Mouse (Mus musculus) midbrain, postnatal 0 days (tissue): ENCODE results near the gene Sbf1. TPM values are rescaled to one million over a fixed set of nuclear protein-coding genes. Genes with fewer than 3 reads are reported as not detected.

ENCODE experiments used
- ATAC-seq: fragments of 200-750 bp; cut with Nextera tagmentation; 2 replicates; pipeline ENCODE4 v1.8.0; 2017; ENCODE audit warnings: moderate number of reproducible peaks, mild to moderate bottlenecking, moderate TSS enrichment, moderate library complexity; ENCODE audit not compliant: low FRiP score
- DNase-seq: peaks from one replicate; pipeline ENCODE4 v3.0.0-alpha.2; 2015; ENCODE audit warnings: low spot score
- H3K27ac ChIP-seq: fragments of 300-500 bp; sonication (generic); 2 replicates; pipeline ENCODE4 v1.5.1; 2014; ENCODE audit warnings: low read depth, mild to moderate bottlenecking, low read length, mixed read lengths
- H3K27me3 ChIP-seq: fragments of 300-500 bp; sonication (generic); 2 replicates; pipeline ENCODE4 v1.6.1; 2014; ENCODE audit warnings: low read length, control low read depth, mixed read lengths; ENCODE audit not compliant: insufficient read depth
- H3K36me3 ChIP-seq: fragments of 300-500 bp; sonication (generic); 2 replicates; pipeline ENCODE4 v1.6.1; 2014; ENCODE audit warnings: low read length, control low read depth, mixed read lengths; ENCODE audit not compliant: insufficient read depth
- H3K4me1 ChIP-seq: fragments of 300-500 bp; sonication (generic); 2 replicates; pipeline ENCODE4 v1.6.1; 2014; ENCODE audit warnings: mild to moderate bottlenecking, control low read depth, antibody characterized with exemption, low read length, mixed read lengths; ENCODE audit not compliant: insufficient read depth
- H3K4me2 ChIP-seq: fragments of 300-500 bp; sonication (generic); 2 replicates; pipeline ENCODE4 v1.6.1; 2014; ENCODE audit warnings: low read depth, mild to moderate bottlenecking, low read length, mixed read lengths; ENCODE audit not compliant: poor library complexity, severe bottlenecking
- H3K4me3 ChIP-seq: fragments of 300-500 bp; sonication (generic); 2 replicates; pipeline ENCODE4 v1.5.1; 2014; ENCODE audit warnings: low read depth, mild to moderate bottlenecking, low read length, moderate library complexity
- H3K9ac ChIP-seq: fragments of 300-500 bp; sonication (generic); replicated peaks from 2 replicates; pipeline ENCODE4 v1.6.1; 2014; ENCODE audit warnings: mild to moderate bottlenecking, low read length, moderate library complexity, mixed read lengths; ENCODE audit not compliant: poor library complexity, severe bottlenecking
- H3K9me3 ChIP-seq: fragments of 300-500 bp; sonication (generic); 2 replicates; pipeline ENCODE4 v1.6.1; 2016; ENCODE audit warnings: low read length, control low read depth
- CTCF ChIP-seq: IDR thresholded peaks from 2 replicates; pipeline ENCODE4 v1.5.1; 2016; ENCODE audit warnings: antibody characterized with exemption, mild to moderate bottlenecking
- WGBS: fragments of 180-500 bp; shearing (Covaris S2); extraction: QIAGEN DNeasy Blood & Tissue Kit; methylation state at CpG from one replicate; pipeline ENCODE4 v1.1.7; 2014; 5-methylcytosine and 5-hydroxymethylcytosine counted together
- polyA plus RNA-seq: library from polyadenylated mRNA; unstranded; fragments of >200 nt; fragmentation: Nextera tagmentation; extraction: Ambion mirVana; gene quantifications from 2 replicates; pipeline ENCODE4 v1.2.1, GENCODE M21; 2015
- total RNA-seq: library from RNA; depleted of rRNA; stranded (reverse); fragments of >200 nt; gene quantifications from 2 replicates; pipeline ENCODE4 v1.2.3, GENCODE M21; 2014

Gene Sbf1
- total and polyA plus RNA-seq, 2 experiments from 2014 or later, result 77.3 to 287 TPM

- Histone ChIP-seq H3K4me3 (peak overlapping the region; percentile 87), H3K36me3 (no peaks in the 10 kb centered on the region), H3K9me3 (no peaks in the 10 kb centered on the region), H3K4me1 (peaks cover 12% of the 10 kb centered on the region), H3K27ac (peak overlapping the region; percentile 64), H3K9ac (peak overlapping the region; percentile 71), H3K4me2 (peak overlapping the region; percentile 89), H3K27me3 (no peaks in the 10 kb centered on the region)
- WGBS, result under 1% methylated on average over 57 of the region's 58 CpGs
- ATAC-seq, result peak; percentile 28
- DNase-seq, result peak; percentile 26
- peak; percentile 46 for TF ChIP-seq CTCF
Observed at GRCm38 (mm10) chr15:89314511-89315189, 461 bp downstream of the Sbf1 start.

- DNase-seq (no peak), ATAC-seq (no peak)
- Histone ChIP-seq H3K36me3 (no peaks in the 10 kb centered on the region), H3K27ac (0 out of 2 replicates have a peak overlapping the region, but pooled peaks have one; percentile 64), H3K27me3 (no peaks in the 10 kb centered on the region), H3K9ac (peak overlapping the region; percentile 71), H3K4me1 (peaks cover 12% of the 10 kb centered on the region), H3K4me2 (peak overlapping the region; percentile 89), H3K9me3 (no peaks in the 10 kb centered on the region), H3K4me3 (peak overlapping the region; percentile 87)
- 30% methylated on average over 3 of the region's 3 CpGs for WGBS
- TF ChIP-seq CTCF, result no peak
Observed at GRCm38 (mm10) chr15:89314107-89314506, 1.0 kb downstream of the Sbf1 start.

- peaks cover 12% of the 10 kb centered on the region for H3K4me1 ChIP-seq
- 0 out of 2 replicates have a peak overlapping the region, but pooled peaks have one; percentile 36 for H3K9ac ChIP-seq
- peak overlapping the region; percentile 89 for H3K4me2 ChIP-seq
- ATAC-seq, result no peak
- TF ChIP-seq CTCF, result no peak
- H3K9me3 ChIP-seq, result no peaks in the 10 kb centered on the region
- 78% methylated on average over 4 of the region's 4 CpGs for WGBS
- H3K36me3 ChIP-seq, result no peaks in the 10 kb centered on the region
- no peak overlapping the region for H3K27ac ChIP-seq
- H3K4me3 ChIP-seq, result no peak overlapping the region; the same call in 1 of the 2 replicates
- DNase-seq, result no peak
- no peaks in the 10 kb centered on the region for H3K27me3 ChIP-seq
Observed at GRCm38 (mm10) chr15:89313359-89313758, 1.8 kb downstream of the Sbf1 start.

GRCm38 (mm10) chr15:89309962-89310498 lies 5.1 kb downstream of the Sbf1 start:
- Histone ChIP-seq H3K4me2 (no peak overlapping the region), H3K36me3 (peaks cover 27% of the 10 kb centered on the region), H3K4me3 (no peak overlapping the region), H3K27me3 (no peaks in the 10 kb centered on the region), H3K27ac (no peak overlapping the region), H3K4me1 (peaks cover 12% of the 10 kb centered on the region), H3K9ac (no peak overlapping the region), H3K9me3 (no peaks in the 10 kb centered on the region)
- WGBS, result 68% methylated on average over 6 of the region's 6 CpGs
- ATAC-seq (no peak), DNase-seq (peak; percentile 36)
- no peak for TF ChIP-seq CTCF

GRCm38 (mm10) chr15:89308406-89309139 lies 6.5 kb downstream of the Sbf1 start:
- Histone ChIP-seq H3K4me2 (no peak overlapping the region), H3K27ac (no peak overlapping the region), H3K36me3 (peaks cover 41% of the 10 kb centered on the region), H3K9ac (no peak overlapping the region), H3K27me3 (no peaks in the 10 kb centered on the region), H3K4me1 (peaks cover 5% of the 10 kb centered on the region), H3K9me3 (no peaks in the 10 kb centered on the region), H3K4me3 (no peak overlapping the region)
- 88% methylated on average over 7 of the region's 7 CpGs for WGBS
- no peak for TF ChIP-seq CTCF
- DNase-seq (no peak), ATAC-seq (no peak)

GRCm38 (mm10) chr15:89307461-89307860 lies 7.7 kb downstream of the Sbf1 start:
- no peaks in the 10 kb centered on the region for H3K9me3 ChIP-seq
- no peak for TF ChIP-seq CTCF
- no peak overlapping the region for H3K4me3 ChIP-seq
- no peaks in the 10 kb centered on the region for H3K27me3 ChIP-seq
- 94% methylated on average over 13 of the region's 13 CpGs for WGBS
- H3K36me3 ChIP-seq, result peaks cover 52% of the 10 kb centered on the region
- H3K4me1 ChIP-seq, result no peaks in the 10 kb centered on the region
- no peak overlapping the region for H3K4me2 ChIP-seq
- no peak overlapping the region for H3K27ac ChIP-seq
- ATAC-seq (no peak), DNase-seq (no peak)
- H3K9ac ChIP-seq, result no peak overlapping the region
